Mouse (Mus musculus) CH12.LX (cell line): ENCODE data around the gene Samd5.

Experiments used
- CTCF ChIP-seq, 2 experiments: IDR thresholded peaks in 1 of 2; conservative IDR thresholded peaks in 1 of 2; 2 replicates each; pipeline ENCODE4 v1.5.1; 2011 to 2012; ENCODE audit warnings: low read depth in 2 of 2, low read length in 2 of 2, improper control_type of control experiment in 1 of 2, inconsistent platforms in 1 of 2, mild to moderate bottlenecking in 1 of 2, moderate library complexity in 1 of 2
- EP300 ChIP-seq: IDR thresholded peaks from 2 replicates; pipeline ENCODE4 v1.6.1; 2011; ENCODE audit warnings: low read length, improper control_type of control experiment
- MAX ChIP-seq: IDR thresholded peaks from 2 replicates; pipeline ENCODE4 v1.6.1; 2011; ENCODE audit warnings: low read length, improper control_type of control experiment
- NELFE ChIP-seq: IDR thresholded peaks from 2 replicates; pipeline ENCODE4 v1.6.1; 2011; ENCODE audit warnings: low read depth, low read length, improper control_type of control experiment
- NRF1 ChIP-seq: IDR thresholded peaks from 2 replicates; pipeline ENCODE4 v1.6.1; 2014; ENCODE audit warnings: low read depth, mild to moderate bottlenecking, inconsistent platforms, low read length, improper control_type of control experiment, moderate library complexity
- RAD21 ChIP-seq: IDR thresholded peaks from 2 replicates; pipeline ENCODE4 v1.6.1; 2011; ENCODE audit warnings: low read depth, mild to moderate bottlenecking, low read length, improper control_type of control experiment, moderate library complexity
- TBP ChIP-seq: conservative IDR thresholded peaks from 2 replicates; pipeline ENCODE4 v1.6.1; 2011; ENCODE audit warnings: low read depth, low read length, improper control_type of control experiment
- ZKSCAN1 ChIP-seq: IDR thresholded peaks from 2 replicates; pipeline ENCODE4 v1.6.1; 2012; ENCODE audit warnings: low read depth, inconsistent platforms, low read length, improper control_type of control experiment, borderline replicate concordance

- no peak for TF ChIP-seq CTCF (conservative IDR thresholded peaks at IDR 0.05 in 1 of 2, IDR thresholded peaks at IDR 0.05 in 1 of 2; ENCODE audit: low read depth in 2 of 2, low read length in 2 of 2)
- no peak for TF ChIP-seq EP300
- no peak for TF ChIP-seq RAD21
- TF ChIP-seq TBP, result no peak
- no peak for TF ChIP-seq NRF1
- TF ChIP-seq NELFE, result no peak
- TF ChIP-seq MAX, result no peak
- TF ChIP-seq ZKSCAN1, result no peak
Measured at GRCm38 (mm10) chr10:9678071-9678470, 3.1 kb upstream of the Samd5 start.
